Mouse (Mus musculus) liver, embryonic 11.5 days (tissue): ENCODE data around the gene Rnf31. TPM values are rescaled to one million over a fixed set of nuclear protein-coding genes. Genes with fewer than 3 reads are reported as not detected.

ENCODE experiments used
- ATAC-seq: fragments of 200-750 bp; cut with Nextera tagmentation; replicated peaks from 2 replicates; pipeline ENCODE4 v1.8.0; 2017; ENCODE audit warnings: moderate number of reproducible peaks, mild to moderate bottlenecking, moderate TSS enrichment, moderate library complexity; ENCODE audit not compliant: low FRiP score
- DNase-seq: peaks from one replicate; pipeline ENCODE4 v3.0.0-alpha.2; 2017; ENCODE audit warnings: low spot score
- H3K27ac ChIP-seq: fragments of 300-500 bp; sonication (generic); 2 replicates; pipeline ENCODE4 v1.5.1; 2014; ENCODE audit warnings: mild to moderate bottlenecking, low read depth, low read length, control low read depth
- H3K27me3 ChIP-seq: fragments of 300-500 bp; sonication (generic); replicated peaks from 2 replicates; pipeline ENCODE4 v1.6.1; 2014; ENCODE audit warnings: low read length, mixed read lengths; ENCODE audit not compliant: control insufficient read depth, insufficient read depth
- H3K36me3 ChIP-seq: fragments of 300-500 bp; sonication (generic); 2 replicates; pipeline ENCODE4 v1.6.1; 2014; ENCODE audit warnings: mild to moderate bottlenecking, low read length, moderate library complexity, mixed read lengths; ENCODE audit not compliant: control insufficient read depth, insufficient read depth
- H3K4me1 ChIP-seq: fragments of 300-500 bp; sonication (generic); replicated peaks from 2 replicates; pipeline ENCODE4 v1.6.1; 2014; ENCODE audit warnings: low read length, mixed read lengths; ENCODE audit not compliant: control insufficient read depth, insufficient read depth
- H3K4me2 ChIP-seq: fragments of 300-500 bp; sonication (generic); 2 replicates; pipeline ENCODE4 v1.6.1; 2014; ENCODE audit warnings: mild to moderate bottlenecking, control low read depth, moderate library complexity
- H3K4me3 ChIP-seq: fragments of 300-500 bp; sonication (generic); 2 replicates; pipeline ENCODE4 v1.5.1; 2014; ENCODE audit warnings: low read depth, low read length, control low read depth
- H3K9ac ChIP-seq: fragments of 300-500 bp; sonication (generic); 2 replicates; pipeline ENCODE4 v1.6.1; 2014; ENCODE audit warnings: low read depth, low read length, control low read depth
- H3K9me3 ChIP-seq: fragments of 300-500 bp; sonication (generic); 2 replicates; pipeline ENCODE4 v1.6.1; 2016; ENCODE audit warnings: low read length, inconsistent platforms, mixed read lengths; ENCODE audit not compliant: control insufficient read depth
- WGBS: fragments of 180-500 bp; shearing (Covaris S2); extraction: QIAGEN DNeasy Blood & Tissue Kit; methylation state at CpG from one replicate; pipeline ENCODE4 v1.1.7; 2014; 5-methylcytosine and 5-hydroxymethylcytosine counted together
- polyA plus RNA-seq: library from polyadenylated mRNA; unstranded; fragments of >200 nt; fragmentation: Nextera tagmentation; extraction: Ambion mirVana; gene quantifications from 2 replicates; pipeline ENCODE4 v1.2.1, GENCODE M21; 2014

The Rnf31 gene
- polyA plus RNA-seq, 1 experiment from 2014 or later, result 23.1 TPM

GRCm38 (mm10) chr14:55580731-55581130 is 10.8 kb upstream of the Rnf31 start:
- H3K4me1 ChIP-seq, result peaks cover 29% of the 10 kb centered on the region
- ATAC-seq (no peak), DNase-seq (no peak)
- no peak overlapping the region for H3K9ac ChIP-seq
- H3K4me2 ChIP-seq, result no peak overlapping the region
- 86% methylated on average over 16 of the region's 16 CpGs for WGBS
- no peaks in the 10 kb centered on the region for H3K27me3 ChIP-seq
- H3K27ac ChIP-seq, result no peak overlapping the region
- H3K4me3 ChIP-seq, result no peak overlapping the region
- H3K36me3 ChIP-seq, result peaks cover 13% of the 10 kb centered on the region; the same call in 1 of the 2 replicates
- H3K9me3 ChIP-seq, result no peaks in the 10 kb centered on the region

- Histone ChIP-seq H3K4me3 (no peak overlapping the region), H3K27ac (no peak overlapping the region; the same call in 1 of the 2 replicates), H3K9ac (no peak overlapping the region), H3K27me3 (no peaks in the 10 kb centered on the region), H3K4me2 (no peak overlapping the region), H3K36me3 (peaks cover 13% of the 10 kb centered on the region; the same call in 1 of the 2 replicates), H3K9me3 (no peaks in the 10 kb centered on the region), H3K4me1 (peaks cover 40% of the 10 kb centered on the region)
- no peak for ATAC-seq
- WGBS, result 80% methylated on average over 9 of the region's 9 CpGs
- DNase-seq, result no peak
Measured at GRCm38 (mm10) chr14:55581981-55582681, 9.4 kb upstream of the Rnf31 start.

- Histone ChIP-seq H3K4me3 (peak overlapping the region; percentile 68), H3K27ac (peak overlapping the region; percentile 98), H3K36me3 (peaks cover 15% of the 10 kb centered on the region; the same call in 1 of the 2 replicates), H3K9ac (peak overlapping the region; percentile 71), H3K4me2 (peak overlapping the region; percentile 94), H3K9me3 (no peaks in the 10 kb centered on the region), H3K27me3 (no peaks in the 10 kb centered on the region), H3K4me1 (peaks cover 37% of the 10 kb centered on the region)
- WGBS, result 30% methylated on average over 5 of the region's 5 CpGs
- no peak for DNase-seq
- ATAC-seq, result no peak
Measured at GRCm38 (mm10) chr14:55584303-55584701, 7.2 kb upstream of the Rnf31 start.

GRCm38 (mm10) chr14:55584702-55585565 is 6.6 kb upstream of the Rnf31 start, which contains the start of gene Emc9:
Gene Emc9, minus strand, starts transcription at chr14:55585302.
- ATAC-seq, result peak; percentile 94
- peak; percentile 83 for DNase-seq
- no peaks in the 10 kb centered on the region for H3K27me3 ChIP-seq
- H3K27ac ChIP-seq, result peak within 1 kb of the TSS; percentile 98
- H3K9ac ChIP-seq, result peak within 1 kb of the TSS; percentile 71
- peaks cover 36% of the 10 kb centered on the region for H3K4me1 ChIP-seq
- H3K36me3 ChIP-seq, result peaks cover 15% of the 10 kb centered on the region; the same call in 1 of the 2 replicates
- peak within 1 kb of the TSS; percentile 94 for H3K4me2 ChIP-seq
- no peaks in the 10 kb centered on the region for H3K9me3 ChIP-seq
- peak within 1 kb of the TSS; percentile 68 for H3K4me3 ChIP-seq
- 2% methylated on average over 43 of the region's 43 CpGs for WGBS

DNA sequence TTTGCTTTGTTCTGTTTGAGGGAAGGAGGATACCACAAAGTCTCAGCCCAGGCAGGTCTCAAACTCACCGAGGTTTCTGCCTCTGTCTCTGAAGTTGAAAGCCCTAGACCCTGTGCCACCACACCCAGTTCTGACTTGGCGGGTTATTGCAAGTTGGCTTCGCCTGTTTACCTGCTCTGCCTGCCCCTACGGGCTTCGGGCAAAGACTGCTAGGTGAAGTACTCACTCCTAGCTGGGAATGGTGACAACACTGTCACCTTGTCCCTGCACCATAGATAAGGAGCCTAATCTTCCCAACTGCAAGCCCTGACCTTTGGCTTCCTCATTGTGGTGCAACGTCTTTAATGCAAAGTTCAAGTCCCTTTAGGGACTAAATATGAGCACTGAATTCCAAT is 5.9 kb upstream of the Rnf31 start:
- peak overlapping the region; percentile 94 for H3K4me2 ChIP-seq
- H3K9me3 ChIP-seq, result no peaks in the 10 kb centered on the region
- ATAC-seq (peak; percentile 63), DNase-seq (no peak)
- peak overlapping the region; percentile 28 for H3K4me3 ChIP-seq
- H3K27ac ChIP-seq, result peak overlapping the region; percentile 98
- H3K4me1 ChIP-seq, result peaks cover 40% of the 10 kb centered on the region
- H3K9ac ChIP-seq, result peak overlapping the region; percentile 56
- WGBS, result 22% methylated on average over 6 of the region's 6 CpGs
- H3K27me3 ChIP-seq, result no peaks in the 10 kb centered on the region
- peaks cover 13% of the 10 kb centered on the region; the same call in 1 of the 2 replicates for H3K36me3 ChIP-seq

DNA sequence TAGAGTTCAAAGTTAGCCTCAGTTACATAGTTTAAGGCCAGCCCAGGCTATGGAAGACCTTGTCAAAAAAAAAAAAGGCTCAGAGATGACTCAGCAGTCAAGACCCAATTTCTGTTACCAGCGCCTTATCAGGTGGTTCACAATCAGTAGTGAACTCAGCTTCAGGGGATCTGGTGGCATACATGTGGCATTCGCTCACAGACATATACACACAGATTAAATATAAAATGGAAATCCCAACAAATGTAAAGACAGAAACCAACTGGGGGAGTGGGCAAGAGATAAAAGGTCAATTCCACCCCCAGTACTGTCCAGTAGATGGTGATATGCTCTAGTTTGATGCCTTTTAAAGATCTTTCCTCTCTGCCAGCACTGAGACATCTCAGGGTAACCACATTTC is 5.4 kb upstream of the Rnf31 start:
- 38% methylated on average over 2 of the region's 2 CpGs for WGBS

DNA sequence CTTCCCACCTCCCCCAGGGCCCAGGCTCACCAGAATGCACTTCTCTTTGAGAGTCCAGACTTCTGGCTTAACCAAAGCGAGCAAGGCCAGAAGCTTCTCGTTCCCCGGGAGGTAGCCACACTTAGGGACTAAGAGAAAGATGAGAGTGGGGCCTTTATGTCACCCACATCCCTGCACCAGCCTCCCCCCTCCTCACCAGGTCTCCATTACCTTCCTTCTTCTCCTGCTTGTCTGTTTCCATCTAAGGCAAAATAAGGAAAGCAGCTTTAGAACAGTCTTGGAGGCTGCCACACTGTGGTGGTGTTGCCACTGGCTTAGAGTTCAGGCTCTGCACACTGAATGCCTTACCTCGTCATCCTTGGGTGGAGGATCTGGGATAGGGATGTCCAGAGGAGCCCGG is 2.2 kb upstream of the Rnf31 start:
- Histone ChIP-seq H3K9me3 (no peaks in the 10 kb centered on the region), H3K4me2 (no peak overlapping the region), H3K4me1 (peaks cover 43% of the 10 kb centered on the region), H3K27me3 (no peaks in the 10 kb centered on the region), H3K27ac (no peak overlapping the region), H3K9ac (no peak overlapping the region), H3K36me3 (peaks cover 2% of the 10 kb centered on the region; the same call in 1 of the 2 replicates), H3K4me3 (no peak overlapping the region)
- 88% methylated on average over 5 of the region's 5 CpGs for WGBS
- ATAC-seq, result no peak
- DNase-seq, result no peak

More for the DNA sequence above, 5.4 kb upstream of the Rnf31 start:
- ATAC-seq, result peak; percentile 49
- Histone ChIP-seq H3K36me3 (peaks cover 10% of the 10 kb centered on the region; the same call in 1 of the 2 replicates), H3K4me3 (peak overlapping the region; percentile 28; the same call in 1 of the 2 replicates), H3K4me1 (peaks cover 40% of the 10 kb centered on the region), H3K9ac (peak overlapping the region; percentile 56), H3K27ac (peak overlapping the region; percentile 98), H3K4me2 (peak overlapping the region; percentile 94), H3K27me3 (no peaks in the 10 kb centered on the region), H3K9me3 (no peaks in the 10 kb centered on the region)
- DNase-seq, result no peak

DNA sequence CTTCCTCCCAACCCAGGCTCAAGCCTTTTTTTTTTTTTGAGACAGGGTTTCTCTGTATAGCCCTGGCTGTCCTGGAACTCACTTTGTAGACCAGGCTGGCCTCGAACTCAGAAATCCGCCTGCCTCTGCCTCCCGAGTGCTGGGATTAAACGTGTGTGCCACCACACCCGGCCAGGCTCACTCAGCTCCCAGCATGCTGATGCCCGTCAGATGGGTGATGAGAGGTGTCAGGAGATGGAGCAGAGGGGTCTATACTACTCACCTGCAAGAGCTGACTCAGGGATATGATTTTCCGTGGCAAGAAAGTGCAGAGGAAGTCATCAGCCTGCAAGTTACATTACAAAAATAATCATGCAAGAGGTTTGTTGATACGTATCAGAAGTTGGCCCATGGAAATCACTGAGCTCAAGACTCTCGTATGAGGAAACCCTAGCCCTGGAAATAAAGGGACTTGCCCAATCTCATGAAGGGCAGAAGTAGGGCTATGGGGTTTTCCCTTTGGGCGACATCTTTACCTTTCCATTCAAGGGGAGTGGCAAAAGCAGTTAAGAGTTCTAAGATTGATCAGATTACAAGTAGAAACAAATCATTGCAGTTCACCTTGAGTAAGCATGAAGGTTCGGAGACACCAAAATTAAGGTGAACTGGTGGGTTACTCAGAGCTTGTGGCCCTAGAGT is 1.6 kb upstream of the Rnf31 start:
- peak overlapping the region; percentile 97 for H3K4me2 ChIP-seq
- H3K9me3 ChIP-seq, result no peaks in the 10 kb centered on the region
- peak overlapping the region; percentile 97 for H3K9ac ChIP-seq
- H3K36me3 ChIP-seq, result peaks cover 2% of the 10 kb centered on the region; the same call in 1 of the 2 replicates
- ATAC-seq, result no peak
- no peaks in the 10 kb centered on the region for H3K27me3 ChIP-seq
- H3K27ac ChIP-seq, result peak overlapping the region; percentile 78
- peaks cover 39% of the 10 kb centered on the region for H3K4me1 ChIP-seq
- H3K4me3 ChIP-seq, result peak overlapping the region; percentile 99
- WGBS, result 82% methylated on average over 11 of the region's 11 CpGs
- no peak for DNase-seq
